Mouse (Mus musculus): ENCODE results near the gene Retsat. TPM values are rescaled to one million over a fixed set of nuclear protein-coding genes. Genes with fewer than 3 reads are reported as not detected.

Retsat gene
- polyA plus RNA-seq (2012; fragmentation: generic; extraction: Trizol): 20.8 TPM
- long read RNA-seq, experiment 1, transcript Retsat-201 (11 exons, 3,027 nt): major isoform, 24 of 26 reads
- long read RNA-seq, experiment 1, partial matches to known transcripts: 1 of 26 reads
- long read RNA-seq, experiment 1, other reads (novel, unspliced or antisense): 1 of 26 reads
- long read RNA-seq, experiment 2, transcript Retsat-201 (11 exons, 3,027 nt): major isoform, 166 of 170 reads
- long read RNA-seq, experiment 2, partial matches to known transcripts: 1 of 170 reads
- long read RNA-seq, experiment 2, other reads (novel, unspliced or antisense): 3 of 170 reads

GRCm38 (mm10) chr6:72597956-72598753 lies at the start of gene Retsat, which contains the start of gene Elmod3:
Gene Retsat, plus strand, starts transcription at chr6:72598475.
Gene Elmod3, minus strand, starts transcription at chr6:72598413.
- peak within 1 kb of the TSS; percentile 51 for H3K4me3 ChIP-seq (ENCODE audit: insufficient read depth, poor library complexity, severe bottlenecking)
- TF ChIP-seq FOSL1 (IDR thresholded peaks at IDR 0.05; ENCODE audit: insufficient read depth, low read length, poor library complexity, severe bottlenecking) (no peak), CEBPB (IDR thresholded peaks at IDR 0.05; ENCODE audit: low read depth) (no peak), CTCF (IDR thresholded peaks at IDR 0.05; ENCODE audit: control insufficient read depth, insufficient read depth, insufficient read length) (no peak), USF1 (IDR thresholded peaks at IDR 0.05; ENCODE audit: low read depth) (no peak), MAX (IDR thresholded peaks at IDR 0.05) (no peak), MYOG (IDR thresholded peaks at IDR 0.05; ENCODE audit: control insufficient read depth, extremely low read depth, insufficient read length) (no peak), MYOD1 (IDR thresholded peaks at IDR 0.05; ENCODE audit: control insufficient read depth, insufficient read length, low read depth) (no peak)
- no peaks in the 10 kb centered on the region for H3K36me3 ChIP-seq (ENCODE audit: control insufficient read depth, insufficient read depth)
- H3K27me3 ChIP-seq (ENCODE audit: control insufficient read depth, insufficient read depth, insufficient read length): no peaks in the 10 kb centered on the region
- peak within 1 kb of the TSS; percentile 44 for H3ac ChIP-seq (ENCODE audit: control insufficient read depth, insufficient read length, low read depth)
- no peaks in the 10 kb centered on the region for H3K79me2 ChIP-seq (ENCODE audit: control insufficient read depth, insufficient read depth)
- H3K79me3 ChIP-seq (ENCODE audit: low read depth): no peaks in the 10 kb centered on the region

- peaks cover 28% of the 10 kb centered on the region for H3K79me3 ChIP-seq (ENCODE audit: low read depth)
- no peaks in the 10 kb centered on the region for H3K27me3 ChIP-seq (ENCODE audit: control insufficient read depth, insufficient read depth, insufficient read length)
- H3K4me3 ChIP-seq (ENCODE audit: insufficient read depth, poor library complexity, severe bottlenecking): peak overlapping the region; percentile 43
- H3ac ChIP-seq (ENCODE audit: control insufficient read depth, insufficient read length, low read depth): peak overlapping the region; percentile 81
- TF ChIP-seq CEBPB (IDR thresholded peaks at IDR 0.05; ENCODE audit: low read depth) (no peak), USF1 (IDR thresholded peaks at IDR 0.05; ENCODE audit: low read depth) (peak; percentile 44)
- H3K79me2 ChIP-seq (ENCODE audit: control insufficient read depth, insufficient read depth): peaks cover 46% of the 10 kb centered on the region
- no peaks in the 10 kb centered on the region for H3K36me3 ChIP-seq (ENCODE audit: control insufficient read depth, insufficient read depth)
These were observed 49.2 kb upstream of the Retsat start for GRCm38 (mm10) chr6:72549041-72549580.

- Histone ChIP-seq H3K27me3 (ENCODE audit: control insufficient read depth, insufficient read depth, insufficient read length) (no peaks in the 10 kb centered on the region), H3K79me3 (ENCODE audit: low read depth) (peaks cover 30% of the 10 kb centered on the region), H3K36me3 (ENCODE audit: control insufficient read depth, insufficient read depth) (peaks cover 2% of the 10 kb centered on the region), H3K4me3 (ENCODE audit: insufficient read depth, poor library complexity, severe bottlenecking) (peak overlapping the region; percentile 43), H3K79me2 (ENCODE audit: control insufficient read depth, insufficient read depth) (peaks cover 55% of the 10 kb centered on the region), H3ac (ENCODE audit: control insufficient read depth, insufficient read length, low read depth) (peak overlapping the region; percentile 81)
- TF ChIP-seq CEBPB (IDR thresholded peaks at IDR 0.05; ENCODE audit: low read depth): no peak
- TF ChIP-seq MAX (IDR thresholded peaks at IDR 0.05): no peak
- no peak for TF ChIP-seq USF1 (IDR thresholded peaks at IDR 0.05; ENCODE audit: low read depth)
- no peak for TF ChIP-seq MYOD1 (IDR thresholded peaks at IDR 0.05; ENCODE audit: control insufficient read depth, insufficient read length, low read depth)
- TF ChIP-seq FOSL1 (IDR thresholded peaks at IDR 0.05; ENCODE audit: insufficient read depth, low read length, poor library complexity, severe bottlenecking): no peak
- no peak for TF ChIP-seq MYOG (IDR thresholded peaks at IDR 0.05; ENCODE audit: control insufficient read depth, extremely low read depth, insufficient read length)
These were observed 48.2 kb upstream of the Retsat start for GRCm38 (mm10) chr6:72550025-72550424.

- Histone ChIP-seq H3K27me3 (ENCODE audit: control insufficient read depth, insufficient read depth, insufficient read length) (no peaks in the 10 kb centered on the region), H3K79me3 (ENCODE audit: low read depth) (peaks cover 31% of the 10 kb centered on the region), H3K4me3 (ENCODE audit: insufficient read depth, poor library complexity, severe bottlenecking) (peak overlapping the region; percentile 43), H3ac (ENCODE audit: control insufficient read depth, insufficient read length, low read depth) (peak overlapping the region; percentile 81), H3K36me3 (ENCODE audit: control insufficient read depth, insufficient read depth) (peaks cover 7% of the 10 kb centered on the region), H3K79me2 (ENCODE audit: control insufficient read depth, insufficient read depth) (peaks cover 61% of the 10 kb centered on the region)
- TF ChIP-seq MYOD1 (IDR thresholded peaks at IDR 0.05; ENCODE audit: control insufficient read depth, insufficient read length, low read depth) (no peak), FOSL1 (IDR thresholded peaks at IDR 0.05; ENCODE audit: insufficient read depth, low read length, poor library complexity, severe bottlenecking) (no peak), CEBPB (IDR thresholded peaks at IDR 0.05; ENCODE audit: low read depth) (no peak), MAX (IDR thresholded peaks at IDR 0.05) (no peak), CTCF (IDR thresholded peaks at IDR 0.05; ENCODE audit: control insufficient read depth, insufficient read depth, insufficient read length) (no peak), MYOG (IDR thresholded peaks at IDR 0.05; ENCODE audit: control insufficient read depth, extremely low read depth, insufficient read length) (no peak), USF1 (IDR thresholded peaks at IDR 0.05; ENCODE audit: low read depth) (no peak)
These were observed 47.7 kb upstream of the Retsat start for GRCm38 (mm10) chr6:72550503-72551100.

GRCm38 (mm10) chr6:72552171-72553078 lies 45.9 kb upstream of the Retsat start:
- H3K79me2 ChIP-seq (ENCODE audit: control insufficient read depth, insufficient read depth): peaks cover 62% of the 10 kb centered on the region
- H3K27me3 ChIP-seq (ENCODE audit: control insufficient read depth, insufficient read depth, insufficient read length): no peaks in the 10 kb centered on the region
- peaks cover 12% of the 10 kb centered on the region for H3K36me3 ChIP-seq (ENCODE audit: control insufficient read depth, insufficient read depth)
- peaks cover 31% of the 10 kb centered on the region for H3K79me3 ChIP-seq (ENCODE audit: low read depth)
- H3K4me3 ChIP-seq (ENCODE audit: insufficient read depth, poor library complexity, severe bottlenecking): peak overlapping the region; percentile 19
- peak overlapping the region; percentile 63 for H3ac ChIP-seq (ENCODE audit: control insufficient read depth, insufficient read length, low read depth)
- peak; percentile 70 for TF ChIP-seq MAX (IDR thresholded peaks at IDR 0.05)
- TF ChIP-seq CEBPB (IDR thresholded peaks at IDR 0.05; ENCODE audit: low read depth): no peak
